Mouse (Mus musculus) urinary bladder, postnatal 4 days (tissue): Measurements from ENCODE around the gene Chst3.
"Not testable (repeated sequence)": the region's sequence is repeated elsewhere in the genome, so short reads cannot be mapped to it uniquely, and the experiment has no call there.

Experiments
- DNase-seq, 2 experiments: peaks; one replicate each; pipeline ENCODE4 v3.0.0; 2021 to 2022; ENCODE audit warnings: low spot score in 2 of 2

Chst3 gene

DNA sequence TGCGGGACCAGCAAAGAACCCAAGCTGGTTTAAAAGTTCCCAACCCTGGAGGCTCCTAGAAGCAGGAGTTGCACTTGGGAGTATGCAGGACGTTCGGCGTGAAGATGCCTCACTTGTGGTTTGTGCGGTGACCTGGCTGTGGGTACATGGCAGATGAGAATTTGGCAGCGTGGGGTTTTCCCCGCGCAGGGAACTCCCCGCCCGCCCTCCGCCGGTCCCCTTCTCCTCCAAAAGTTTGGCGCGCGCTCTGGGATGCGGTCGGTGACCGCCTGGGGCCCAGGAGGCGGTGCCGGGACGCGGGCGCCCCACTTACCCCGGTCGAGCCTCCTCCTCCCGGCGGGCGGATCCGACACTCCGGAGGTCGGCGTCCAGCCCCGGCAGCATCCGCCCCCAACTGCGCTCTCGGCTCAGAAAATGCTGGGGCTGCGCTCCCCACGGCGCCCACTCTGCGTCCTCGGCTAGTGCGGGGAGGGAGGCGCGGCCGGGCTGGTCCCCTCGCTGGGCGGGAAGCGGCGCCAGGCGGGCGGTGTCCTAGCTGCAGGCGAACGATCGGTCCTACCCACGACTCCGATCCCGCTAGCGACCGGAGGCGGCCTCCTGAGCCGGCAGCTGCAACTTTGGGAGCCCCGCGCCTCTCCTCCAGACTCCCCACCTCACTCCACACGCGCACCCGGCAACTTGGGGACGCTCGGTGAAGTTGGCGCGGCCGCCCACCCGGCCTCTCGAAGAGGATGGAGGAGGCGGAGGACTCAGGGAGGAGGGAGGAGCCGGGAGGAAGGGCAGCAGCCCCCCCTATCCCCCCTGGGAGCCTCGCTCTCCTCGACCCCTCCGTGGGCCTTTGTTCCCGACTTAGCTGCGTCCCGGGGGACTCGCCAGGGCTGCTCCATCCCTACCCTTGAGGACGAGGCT, at the start of gene Chst3:
Chst3 (minus strand) TSS at position 670 of the 909 bp plus-strand sequence.
- peak; percentile 68 to 73 for DNase-seq

DNA sequence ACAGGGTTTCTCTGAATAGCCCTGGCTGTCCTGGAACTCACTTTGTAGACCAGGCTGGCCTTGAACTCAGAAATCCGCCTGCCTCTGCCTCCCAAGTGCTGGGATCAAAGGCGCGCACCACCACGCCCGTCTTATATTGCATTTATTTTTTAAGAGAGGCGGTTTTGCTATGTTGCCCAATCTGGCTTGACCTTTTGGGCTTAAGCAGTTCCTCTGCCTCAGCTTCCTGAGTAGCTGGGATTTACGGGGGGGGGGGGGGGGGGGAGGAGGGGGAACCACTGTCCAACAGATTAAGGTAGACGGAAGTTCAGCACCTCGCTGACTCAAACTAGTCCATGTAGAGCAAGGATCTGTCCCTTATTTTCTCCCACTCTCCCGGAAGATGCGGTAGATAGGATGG, 49.7 kb upstream of the Chst3 start:
- DNase-seq, result no peak

DNA sequence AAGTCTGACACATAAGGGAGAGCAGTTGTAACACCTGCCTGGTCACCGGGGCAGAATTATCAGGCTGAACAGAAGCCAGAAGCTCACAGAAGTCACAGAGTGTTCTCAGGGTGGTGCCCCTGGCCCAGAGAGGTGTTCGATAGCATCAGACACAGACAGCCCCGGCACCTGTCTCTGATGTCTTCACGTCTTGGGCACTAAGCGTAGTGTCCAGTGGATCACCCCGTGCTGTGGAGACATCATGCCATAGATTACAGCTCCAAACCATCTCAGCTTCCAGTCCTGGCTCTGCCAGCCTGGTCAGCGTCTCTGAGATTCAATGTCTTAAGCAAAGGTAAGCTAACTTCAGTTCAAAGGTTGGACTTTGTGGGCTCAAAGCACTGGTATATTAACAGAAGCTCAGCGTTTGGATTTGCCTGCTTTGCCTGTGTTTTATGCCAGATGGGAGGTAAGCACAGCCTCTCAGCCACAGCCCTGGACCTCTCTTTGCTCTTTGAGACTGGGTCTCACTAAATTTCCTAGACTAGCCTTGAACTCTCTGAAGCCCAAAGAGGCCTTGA, 47.9 kb upstream of the Chst3 start:
- DNase-seq, result no peak

DNA sequence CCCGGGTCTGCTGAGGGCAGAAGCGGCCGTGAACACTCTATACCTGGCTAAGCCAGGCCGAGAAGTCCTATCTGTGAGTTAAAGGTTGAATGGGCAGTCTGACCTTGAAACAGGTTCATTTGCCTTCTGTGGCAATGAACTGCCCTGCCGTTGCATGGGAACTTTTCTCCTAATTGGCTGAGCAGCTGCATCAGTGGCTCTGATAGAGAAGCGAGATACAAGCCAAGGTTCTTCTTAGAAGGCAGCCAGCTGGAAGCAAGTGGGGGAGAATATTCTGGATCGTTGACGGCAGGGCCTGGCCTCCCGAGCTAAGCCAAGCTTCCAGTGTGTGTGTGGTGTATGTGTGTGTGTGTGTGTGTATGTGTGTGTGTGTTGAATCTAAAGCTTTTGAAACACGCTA, 46.2 kb upstream of the Chst3 start:
- DNase-seq, result peak in 1 of 2 experiments; percentile 48

DNA sequence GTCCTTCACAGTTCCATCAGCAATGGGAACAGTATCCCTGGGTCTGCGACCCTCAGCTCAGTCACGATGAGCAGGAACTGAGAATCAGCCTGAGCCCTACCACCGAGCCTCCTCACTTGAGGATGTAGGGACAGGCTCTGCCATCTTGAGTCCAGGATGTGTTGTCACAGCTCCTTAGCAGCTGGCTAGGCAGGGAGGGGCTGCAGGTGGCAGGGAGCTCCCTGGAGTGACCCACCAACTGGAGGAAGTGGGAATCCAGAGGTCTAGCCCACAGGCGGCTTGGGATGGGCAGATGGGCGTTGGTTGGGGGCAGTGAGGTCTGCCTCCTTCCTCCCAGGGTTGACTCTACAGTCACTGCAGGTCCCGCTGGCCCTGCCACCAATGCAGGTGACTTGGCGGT, 44.3 kb upstream of the Chst3 start:
- no peak for DNase-seq

DNA sequence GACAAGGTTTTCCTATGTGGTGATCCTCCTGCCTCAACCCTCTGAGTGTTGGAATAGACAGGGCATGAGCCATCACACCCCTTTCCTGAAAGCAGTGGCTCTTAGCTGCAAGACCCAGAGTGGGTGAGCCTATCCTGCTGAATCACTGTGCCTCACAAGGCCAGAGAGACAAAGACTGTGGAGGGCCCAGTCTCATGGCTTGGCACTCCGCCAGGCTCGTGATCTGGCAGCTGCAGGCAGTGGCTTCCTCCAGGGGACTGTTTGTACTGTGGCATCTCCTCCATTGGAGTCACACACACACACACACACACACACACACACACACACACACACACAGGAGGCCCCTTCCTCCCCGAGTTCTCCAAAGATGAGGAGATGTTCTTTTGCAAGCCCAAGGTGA, 43.3 kb upstream of the Chst3 start:
- peak; percentile 81 to 82 for DNase-seq

DNA sequence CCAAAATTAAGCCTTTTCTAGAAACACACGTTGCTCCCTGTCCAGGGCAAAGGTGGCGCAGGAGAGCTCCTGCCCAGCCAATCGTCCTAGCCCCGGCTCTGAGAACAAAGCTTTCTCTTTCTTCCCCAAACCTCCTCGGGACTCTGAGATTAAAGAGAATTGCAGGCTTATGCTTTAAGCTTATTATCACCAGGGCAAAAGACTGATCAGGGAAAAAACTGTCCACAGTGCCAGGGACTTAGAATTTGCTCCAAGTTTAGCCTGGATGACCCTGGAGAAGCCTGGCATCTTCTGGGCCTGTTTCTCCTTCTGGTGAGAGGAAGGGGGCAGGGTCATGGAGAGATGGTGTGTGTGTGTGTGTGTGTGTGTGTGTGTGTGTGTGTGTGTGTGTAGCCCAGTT, 42.5 kb upstream of the Chst3 start:
- no peak for DNase-seq

DNA sequence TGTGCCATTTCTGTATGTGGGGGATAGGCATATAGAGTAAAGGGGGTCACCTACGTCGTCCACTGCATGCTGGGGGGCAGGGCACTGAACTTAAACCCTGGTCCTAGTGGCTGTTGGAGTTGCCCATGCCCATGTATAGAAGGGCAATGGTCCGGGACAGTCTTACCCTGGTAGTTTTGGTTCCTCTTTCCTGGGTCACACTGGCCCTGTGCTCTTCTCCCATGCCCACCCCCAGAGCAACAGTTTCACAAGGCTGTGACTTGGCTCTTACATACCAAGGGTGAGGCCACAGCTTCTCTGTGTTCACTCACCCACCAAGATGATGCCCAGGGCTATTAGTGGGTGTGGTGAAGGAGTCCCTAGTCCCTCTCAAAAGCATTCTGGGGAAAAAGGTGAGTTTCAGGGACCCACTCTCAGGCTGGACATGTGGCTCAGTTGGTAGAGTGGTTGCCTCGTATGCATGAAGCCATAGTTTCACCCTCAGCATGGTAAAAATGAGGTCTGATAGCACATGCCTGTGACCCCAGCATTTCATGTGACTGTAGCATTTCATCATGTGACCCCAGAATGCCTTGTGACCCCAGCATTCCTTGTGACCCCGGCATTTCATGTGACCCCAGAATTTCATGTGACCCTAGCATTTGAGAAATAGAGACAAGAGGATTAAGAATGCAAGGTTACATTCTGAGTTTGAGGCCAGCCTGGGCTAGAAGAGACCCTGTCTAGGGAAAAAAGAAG, 41.7 kb upstream of the Chst3 start:
- no peak for DNase-seq

DNA sequence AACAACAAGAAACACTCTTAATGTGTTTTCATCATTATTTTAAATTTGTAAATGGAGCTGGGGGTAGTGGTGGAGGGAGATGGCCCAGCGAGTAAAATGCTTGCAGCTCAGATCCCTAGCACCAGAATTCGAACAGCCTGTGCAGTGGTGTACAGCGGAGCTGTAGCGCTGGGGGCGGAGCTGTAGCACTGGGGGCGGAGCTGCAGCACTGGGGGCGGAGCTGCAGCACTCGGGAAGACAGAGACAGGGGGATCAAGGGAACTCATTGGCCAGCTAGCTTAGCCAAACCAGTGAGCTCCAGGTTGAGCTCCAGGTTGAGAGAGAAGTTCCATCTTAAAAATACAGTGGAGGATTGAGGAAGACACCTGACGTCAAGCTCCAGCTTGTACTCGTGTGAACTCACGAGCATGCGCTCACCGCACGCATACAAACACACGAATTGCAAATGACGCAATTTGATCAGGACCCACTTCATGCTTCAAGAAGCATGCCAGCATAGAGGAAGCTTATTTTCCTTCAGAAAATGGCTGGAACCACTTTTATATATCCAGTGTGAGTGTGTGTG, 38.3 kb upstream of the Chst3 start:
- DNase-seq, result no peak

DNA sequence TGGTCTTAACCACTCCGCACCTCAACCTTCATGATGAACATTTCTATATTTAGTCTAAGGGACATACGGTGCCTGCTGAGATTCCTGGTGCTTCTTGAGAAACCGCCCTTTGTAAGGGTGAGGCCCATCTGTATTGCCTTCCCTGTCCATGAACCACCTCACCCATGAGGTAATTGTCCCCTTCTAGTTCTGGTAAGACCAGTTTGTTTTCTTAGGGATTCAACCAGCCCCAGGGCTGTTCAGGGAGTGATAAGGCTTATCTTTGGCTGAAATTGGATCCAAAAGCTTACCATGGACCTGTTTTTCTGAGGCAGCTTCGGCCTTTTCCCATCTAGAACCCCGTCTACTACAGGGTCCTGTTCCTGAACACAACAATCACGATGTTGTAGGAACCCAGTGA, 37.0 kb upstream of the Chst3 start:
- no peak for DNase-seq

DNA sequence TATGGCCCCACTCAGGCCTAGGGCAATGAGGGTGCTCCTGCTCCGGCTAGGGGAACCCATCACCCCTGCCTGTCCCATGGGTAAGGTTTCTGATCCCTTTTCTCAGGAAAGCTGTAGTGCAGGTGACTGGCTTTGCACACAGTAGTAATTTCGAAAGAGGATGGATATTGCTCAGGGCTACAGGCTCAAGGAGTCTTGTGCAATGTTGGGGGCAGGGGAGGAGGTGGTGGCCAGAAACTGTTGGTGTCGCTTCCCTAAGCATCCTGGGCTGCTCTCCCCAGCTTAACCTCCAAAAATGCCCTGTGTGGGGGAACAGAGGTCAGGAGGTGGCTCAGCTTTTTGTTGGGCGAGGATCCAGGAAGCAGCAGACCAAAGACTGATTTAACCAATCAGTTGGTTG, 33.5 kb upstream of the Chst3 start:
- no peak for DNase-seq

DNA sequence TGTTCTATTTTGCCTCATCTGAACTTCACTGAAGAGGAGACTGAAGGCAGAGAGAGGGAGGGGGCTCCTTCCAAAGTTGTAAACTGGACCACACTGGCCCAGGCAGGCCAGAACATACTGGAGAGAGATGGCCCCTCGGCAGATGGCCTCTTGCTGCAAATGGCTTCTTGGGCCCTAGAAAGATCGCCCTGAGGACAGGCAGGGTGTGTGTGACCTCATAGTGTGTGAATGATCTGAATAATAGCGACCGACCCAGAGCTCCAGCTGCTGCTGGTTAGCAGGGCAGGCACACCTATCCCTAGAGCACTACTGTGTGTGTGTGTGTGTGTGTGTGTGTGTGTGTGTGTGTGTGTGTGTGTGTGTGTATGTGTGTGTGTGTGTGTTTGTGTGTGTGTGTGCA, 33.1 kb upstream of the Chst3 start:
- no peak for DNase-seq

DNA sequence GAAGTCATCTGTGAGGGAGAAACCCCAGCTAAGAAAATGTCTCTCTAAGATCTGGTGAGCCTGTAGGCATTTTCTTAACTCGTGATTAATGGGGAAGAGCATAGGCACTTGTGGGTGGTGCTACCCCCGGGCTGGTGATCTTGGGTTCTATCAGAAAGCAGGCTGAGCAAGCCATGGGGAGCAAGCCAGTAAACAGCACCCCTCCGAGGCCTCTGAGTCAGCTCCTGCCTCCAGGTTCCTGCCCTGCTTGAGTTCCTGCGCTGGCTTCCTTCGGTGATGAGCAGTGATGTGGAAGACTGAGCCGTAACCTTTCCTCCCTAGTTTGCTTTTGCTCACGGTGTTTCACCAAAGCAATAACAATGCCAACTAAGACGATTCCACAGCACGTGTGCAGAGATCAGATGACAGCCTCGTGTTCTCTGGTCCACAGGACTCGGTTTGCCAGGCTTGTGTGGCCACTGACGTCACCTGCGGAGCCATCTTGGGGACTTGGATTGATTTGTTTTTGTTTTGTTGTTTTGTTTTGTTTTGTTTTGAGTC, 31.4 kb upstream of the Chst3 start:
- no peak for DNase-seq

DNA sequence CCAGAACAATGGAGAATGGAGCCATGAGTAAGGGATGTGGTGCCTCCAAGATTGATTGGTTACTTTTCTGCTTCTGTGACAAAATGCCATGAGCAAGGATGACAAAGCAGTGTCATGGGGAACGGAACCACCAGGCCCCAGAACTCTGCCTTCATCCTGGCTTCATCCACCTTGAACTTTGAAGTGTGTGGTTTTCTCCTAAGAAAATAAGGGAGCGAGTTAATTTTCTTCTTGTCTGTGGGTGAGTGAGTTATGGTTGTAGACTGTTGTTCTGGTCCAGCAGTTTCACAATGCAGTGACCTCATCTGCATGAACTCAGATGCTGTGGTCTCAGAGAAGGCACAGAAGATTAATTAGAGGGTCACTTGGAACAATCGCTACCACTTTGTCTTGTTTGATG, 29.3 kb upstream of the Chst3 start:
- DNase-seq, result not testable (repeated sequence)

DNA sequence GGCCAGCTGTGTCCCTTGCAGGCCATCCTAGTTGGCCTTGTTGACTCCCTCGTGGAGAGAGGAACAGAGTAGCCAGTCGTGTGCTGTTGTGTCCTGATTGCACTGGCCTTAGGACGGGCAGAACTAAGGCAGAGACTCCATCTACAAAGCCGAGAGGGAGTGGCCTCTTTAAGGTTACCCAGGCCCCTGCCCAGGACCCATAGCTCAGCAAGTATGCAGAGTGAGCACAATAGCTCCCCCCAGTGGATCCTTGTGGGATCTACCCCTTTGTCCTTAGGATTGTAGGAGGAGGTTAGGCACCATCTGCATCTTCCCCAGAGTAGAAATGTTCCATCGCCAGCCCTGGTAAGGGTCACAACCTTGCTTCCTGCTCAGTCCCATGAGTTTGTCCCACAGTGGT, 27.5 kb upstream of the Chst3 start:
- no peak for DNase-seq

DNA sequence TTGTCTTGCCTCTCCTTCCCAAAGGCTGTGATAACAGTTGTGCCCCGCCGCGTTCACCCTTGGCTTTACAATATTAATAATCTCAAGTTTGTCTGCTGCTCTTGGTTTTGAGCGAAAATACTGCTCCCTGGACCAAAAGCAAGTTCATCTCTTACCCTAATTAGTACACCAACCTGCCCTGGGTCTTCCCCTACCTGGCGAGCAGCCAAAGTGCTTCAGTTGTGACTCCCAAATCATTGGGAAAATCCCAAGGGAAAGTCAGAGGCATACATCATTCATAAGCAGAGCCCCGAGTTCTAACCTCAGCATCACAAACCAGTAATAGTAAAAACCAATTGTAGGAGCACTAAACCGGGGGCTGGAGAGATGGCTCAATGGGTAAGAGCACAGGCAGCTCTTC, 26.6 kb upstream of the Chst3 start:
- DNase-seq, result no peak

DNA sequence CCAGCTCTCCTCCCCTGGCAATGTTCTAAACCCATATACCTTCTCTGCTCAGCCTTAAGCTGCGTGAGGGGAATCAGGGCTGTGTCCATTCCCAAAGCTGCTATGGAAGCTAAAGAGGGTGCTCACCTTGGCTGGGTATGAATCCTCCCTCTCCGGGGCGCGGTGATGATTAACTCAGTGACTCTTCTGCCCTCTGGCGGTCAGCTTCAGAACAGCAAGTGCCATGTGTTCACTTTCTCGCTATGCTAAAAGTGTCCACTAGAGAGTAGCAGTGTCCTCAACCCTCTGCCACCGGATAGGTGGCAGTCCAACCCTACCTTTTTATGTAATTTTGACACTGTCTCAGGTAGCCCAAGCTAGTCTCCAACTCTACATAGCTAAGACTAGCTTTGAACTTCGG, 26.0 kb upstream of the Chst3 start:
- DNase-seq, result peak; percentile 76 to 88

DNA sequence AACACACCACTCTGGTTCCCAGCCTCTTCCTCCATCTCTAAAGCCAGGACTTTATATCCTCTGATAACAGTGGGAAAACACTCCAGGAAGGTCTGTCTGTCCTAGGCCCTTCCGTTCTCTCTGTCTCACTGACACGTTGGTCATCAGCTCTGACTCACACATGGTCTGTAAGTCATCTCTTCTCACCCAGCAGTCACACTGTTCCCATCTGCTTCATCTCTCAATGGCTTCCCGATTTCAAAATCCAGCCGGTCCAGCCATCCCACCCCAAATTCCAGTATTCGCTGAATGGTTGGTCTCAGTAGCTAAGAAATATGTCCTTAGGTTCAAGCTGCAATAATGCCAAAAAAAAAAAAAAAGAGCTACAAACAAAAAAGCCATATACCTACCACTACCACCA, 24.9 kb upstream of the Chst3 start:
- DNase-seq, result no peak

DNA sequence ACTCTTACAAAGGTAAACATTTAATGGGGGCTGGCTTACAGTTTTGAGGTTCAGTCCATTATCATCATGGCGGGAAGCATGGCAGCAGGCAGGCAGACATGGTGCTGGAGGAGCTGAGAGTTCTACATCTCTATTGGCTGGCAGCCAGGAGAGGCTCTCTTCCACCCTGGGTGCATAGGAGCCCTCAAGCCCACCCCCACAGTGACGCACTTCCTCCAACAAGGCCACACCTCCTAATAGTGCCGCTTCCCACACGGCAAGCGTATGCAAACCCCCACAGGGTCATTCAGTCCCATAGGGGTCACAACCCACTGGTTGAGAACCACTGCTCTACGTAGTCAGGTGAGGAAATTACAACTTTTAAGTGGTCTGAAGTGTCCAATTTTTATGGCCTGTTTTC, 21.4 kb upstream of the Chst3 start:
- no peak for DNase-seq

DNA sequence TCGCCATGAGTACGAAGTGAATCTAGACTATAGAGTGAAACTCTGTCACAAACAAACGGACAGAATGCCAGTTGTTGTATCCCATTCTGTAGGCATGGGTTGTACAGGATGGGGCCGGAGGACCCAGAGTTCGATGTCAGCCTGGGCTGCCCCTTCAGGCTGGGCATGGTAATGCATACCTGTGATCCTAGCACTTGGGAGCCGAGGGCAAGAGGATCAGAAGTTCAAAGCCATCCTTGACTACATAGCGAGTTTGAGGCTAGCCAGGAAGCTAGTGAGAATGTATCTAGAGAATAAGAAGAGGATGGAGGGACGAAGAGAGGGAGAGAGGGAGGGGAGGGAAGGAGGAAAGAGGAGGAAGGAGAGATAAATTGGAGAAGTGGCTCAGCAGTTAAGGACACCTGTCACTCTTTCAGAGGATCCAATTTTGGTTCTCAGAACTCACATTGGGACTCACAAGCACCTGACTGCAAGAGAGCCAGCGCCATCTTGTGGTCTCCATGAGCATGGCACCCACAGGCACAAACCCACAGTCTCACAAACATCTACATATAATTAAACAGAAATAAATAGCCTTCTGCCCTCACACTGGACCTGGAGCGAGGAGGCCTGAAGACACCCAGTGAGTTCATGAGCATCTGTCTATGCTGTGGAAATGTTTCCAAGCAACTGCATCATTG, 18.6 kb upstream of the Chst3 start:
- no peak for DNase-seq

DNA sequence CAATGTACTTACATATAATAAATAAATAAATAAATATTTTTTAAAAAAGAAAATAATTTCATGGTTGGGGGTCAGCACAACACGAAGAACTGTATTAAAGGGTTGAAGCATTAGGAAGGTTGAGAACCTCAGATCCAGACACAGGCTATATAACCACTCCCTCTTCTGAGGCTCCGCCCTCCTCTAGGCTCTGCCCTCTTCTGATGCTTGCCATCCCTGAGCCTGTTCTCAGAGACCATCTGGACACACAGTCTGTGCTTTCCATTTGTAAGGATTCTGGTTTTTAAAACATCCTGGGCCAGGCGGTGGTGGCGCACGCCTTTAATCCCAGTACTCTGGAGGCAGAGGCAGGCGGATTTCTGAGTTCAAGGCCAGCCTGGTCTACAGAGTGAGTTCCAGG, 16.8 kb upstream of the Chst3 start:
- DNase-seq, result not testable (repeated sequence)

DNA sequence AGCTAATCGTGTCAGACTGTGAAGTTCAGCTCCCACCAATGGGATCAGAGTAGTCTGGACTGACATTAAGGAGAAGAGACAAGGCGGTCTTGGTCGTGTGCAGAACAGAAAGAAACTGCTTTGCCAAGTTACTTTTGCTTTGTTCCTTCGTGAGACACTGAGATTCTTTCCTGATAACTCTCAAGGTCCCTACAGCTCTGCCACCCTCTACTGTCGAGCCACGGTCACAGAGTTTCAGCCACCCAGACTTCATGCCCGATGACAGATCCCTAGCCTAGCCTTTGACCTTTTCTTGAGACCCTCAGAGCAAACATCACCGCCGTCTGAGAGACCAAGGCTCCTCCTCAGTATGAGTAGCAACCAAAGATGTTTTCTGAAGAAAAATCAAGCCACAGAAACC, 14.9 kb upstream of the Chst3 start:
- DNase-seq, result no peak
